Mouse (Mus musculus): ENCODE measurements at regions not wholly inside any gene's neighbourhood (a gene's known extent, or its start where the extent isn't known, plus 50 kb on each side); places are given as distances from the start of the nearest gene placed in this dataset.

GRCm38 (mm10) chr6:13305873-13306272 lies 81.1 kb upstream of the Vwde start:
- Histone ChIP-seq H3K4me3 (no peak overlapping the region), H3K9me3 (no peaks in the 10 kb centered on the region), H3K4me2 (no peak overlapping the region), H3K9ac (no peak overlapping the region), H3K27me3 (no peaks in the 10 kb centered on the region), H3K27ac (replicated peaks) (no peak overlapping the region), H3K4me1 (replicated peaks) (no peaks in the 10 kb centered on the region), H3K36me3 (no peaks in the 10 kb centered on the region)
- WGBS, result 58% methylated on average over 5 of the region's 5 CpGs
- no peak for ATAC-seq (ENCODE audit: low FRiP score, low read depth)

GRCm38 (mm10) chr6:13298171-13298570 lies 73.4 kb upstream of the Vwde start:
- no peaks in the 10 kb centered on the region for H3K36me3 ChIP-seq
- H3K4me3 ChIP-seq, result no peak overlapping the region
- WGBS, result 89% methylated on average over 3 of the region's 3 CpGs
- no peak overlapping the region for H3K9ac ChIP-seq
- no peak for ATAC-seq (ENCODE audit: low FRiP score, low read depth)
- no peaks in the 10 kb centered on the region for H3K27me3 ChIP-seq
- H3K4me1 ChIP-seq (replicated peaks), result peaks cover 15% of the 10 kb centered on the region; the same call in 1 of the 2 replicates
- 0 out of 2 replicates have a peak overlapping the region, but pooled peaks have one; percentile 39 for H3K27ac ChIP-seq (replicated peaks)
- no peak overlapping the region for H3K4me2 ChIP-seq
- H3K9me3 ChIP-seq, result no peaks in the 10 kb centered on the region

- no peak overlapping the region for H3K9ac ChIP-seq
- WGBS, result 53% methylated on average over 3 of the region's 3 CpGs
Measured at GRCm38 (mm10) chr6:13297110-13297509, 72.3 kb upstream of the Vwde start.

GRCm38 (mm10) chr6:13296041-13296440 lies 71.3 kb upstream of the Vwde start:
- Histone ChIP-seq H3K9me3 (no peaks in the 10 kb centered on the region), H3K27ac (replicated peaks) (peak overlapping the region; percentile 39), H3K4me3 (no peak overlapping the region), H3K4me2 (no peak overlapping the region), H3K27me3 (no peaks in the 10 kb centered on the region), H3K9ac (no peak overlapping the region), H3K36me3 (no peaks in the 10 kb centered on the region), H3K4me1 (replicated peaks) (peaks cover 15% of the 10 kb centered on the region; the same call in 1 of the 2 replicates)
- 82% methylated on average over 2 of the region's 2 CpGs for WGBS
- ATAC-seq (ENCODE audit: low FRiP score, low read depth), result peak; percentile 78

More at GRCm38 (mm10) chr6:13297110-13297509, 72.3 kb upstream of the Vwde start:
- Histone ChIP-seq H3K4me2 (no peak overlapping the region), H3K4me1 (replicated peaks) (peaks cover 15% of the 10 kb centered on the region; the same call in 1 of the 2 replicates), H3K9me3 (no peaks in the 10 kb centered on the region), H3K36me3 (no peaks in the 10 kb centered on the region), H3K4me3 (no peak overlapping the region), H3K27me3 (no peaks in the 10 kb centered on the region), H3K27ac (replicated peaks) (peak overlapping the region; percentile 39; the same call in 1 of the 2 replicates)
- peak; percentile 60 for ATAC-seq (ENCODE audit: low FRiP score, low read depth)

GRCm38 (mm10) chr6:13294393-13294792 lies 69.6 kb upstream of the Vwde start:
- ATAC-seq (ENCODE audit: low FRiP score, low read depth), result no peak
- Histone ChIP-seq H3K27ac (replicated peaks) (no peak overlapping the region), H3K4me1 (replicated peaks) (peaks cover 15% of the 10 kb centered on the region; the same call in 1 of the 2 replicates), H3K36me3 (no peaks in the 10 kb centered on the region), H3K9me3 (no peaks in the 10 kb centered on the region), H3K27me3 (no peaks in the 10 kb centered on the region), H3K4me3 (no peak overlapping the region), H3K4me2 (no peak overlapping the region), H3K9ac (no peak overlapping the region)
- WGBS, result 90% methylated on average over 4 of the region's 4 CpGs

DNA sequence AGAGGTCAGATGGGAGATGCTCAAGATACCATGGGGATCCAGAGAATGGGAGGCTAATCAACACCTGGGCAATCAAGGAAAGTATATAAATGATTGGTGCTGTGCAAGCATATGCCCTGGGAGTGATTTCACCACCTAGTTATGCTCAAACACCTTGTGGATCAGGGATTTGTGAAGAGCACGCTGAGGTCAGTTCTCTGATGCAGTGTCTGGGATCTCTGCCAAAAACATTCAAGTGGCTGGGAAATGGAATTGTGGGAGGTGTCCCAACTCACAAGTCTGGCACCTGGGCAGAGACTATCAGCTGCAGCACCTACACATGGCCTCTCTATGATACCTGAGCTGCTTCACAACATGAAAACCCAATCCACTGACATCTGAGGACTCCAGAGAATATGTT lies 63.7 kb upstream of the Vwde start:
- no peak; the same call in 1 of the 2 replicates for ATAC-seq (ENCODE audit: low FRiP score, low read depth)
- Histone ChIP-seq H3K4me1 (replicated peaks) (no peaks in the 10 kb centered on the region; the same call in 1 of the 2 replicates), H3K27ac (replicated peaks) (no peak overlapping the region), H3K9ac (no peak overlapping the region), H3K9me3 (no peaks in the 10 kb centered on the region), H3K4me2 (no peak overlapping the region), H3K36me3 (no peaks in the 10 kb centered on the region), H3K27me3 (no peaks in the 10 kb centered on the region), H3K4me3 (no peak overlapping the region)
- WGBS, result 67% methylated on average over 1 of the region's 1 CpGs

DNA sequence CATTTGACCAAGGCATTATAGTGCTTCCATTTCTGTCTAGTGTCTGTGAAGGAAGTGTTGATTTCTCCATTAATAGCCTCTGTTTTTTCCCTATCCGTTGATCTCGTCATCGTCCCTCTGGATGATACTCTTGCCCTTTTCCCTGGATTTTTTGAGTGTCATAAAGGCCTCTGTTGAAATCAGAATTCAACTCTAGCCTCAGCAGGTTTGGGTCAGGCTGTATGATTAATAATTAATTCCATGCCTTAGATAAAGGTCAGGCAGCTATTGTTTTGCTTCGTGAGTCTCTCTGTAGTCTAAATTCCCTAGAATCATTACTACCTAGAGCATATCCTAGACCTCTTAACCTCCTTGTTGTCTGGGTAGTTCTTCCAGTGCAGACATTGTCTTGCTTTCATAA lies 63.0 kb upstream of the Vwde start:
- H3K4me1 ChIP-seq (replicated peaks), result no peaks in the 10 kb centered on the region; the same call in 1 of the 2 replicates
- no peak overlapping the region for H3K27ac ChIP-seq (replicated peaks)
- H3K36me3 ChIP-seq, result no peaks in the 10 kb centered on the region
- H3K4me2 ChIP-seq, result no peak overlapping the region
- H3K4me3 ChIP-seq, result no peak overlapping the region
- H3K9ac ChIP-seq, result no peak overlapping the region
- no peaks in the 10 kb centered on the region for H3K9me3 ChIP-seq
- WGBS, result 72% methylated on average over 4 of the region's 4 CpGs
- ATAC-seq (ENCODE audit: low FRiP score, low read depth), result no peak
- H3K27me3 ChIP-seq, result no peaks in the 10 kb centered on the region

- Histone ChIP-seq H3K9ac (no peak overlapping the region), H3K9me3 (no peaks in the 10 kb centered on the region), H3K27me3 (no peaks in the 10 kb centered on the region), H3K4me3 (no peak overlapping the region), H3K4me2 (no peak overlapping the region), H3K36me3 (no peaks in the 10 kb centered on the region), H3K4me1 (replicated peaks) (no peaks in the 10 kb centered on the region; the same call in 1 of the 2 replicates), H3K27ac (replicated peaks) (no peak overlapping the region)
- WGBS, result 61% methylated on average over 6 of the region's 6 CpGs
- ATAC-seq (ENCODE audit: low FRiP score, low read depth), result peak; percentile 80
Measured at GRCm38 (mm10) chr6:13286542-13287273, 61.9 kb upstream of the Vwde start.

DNA sequence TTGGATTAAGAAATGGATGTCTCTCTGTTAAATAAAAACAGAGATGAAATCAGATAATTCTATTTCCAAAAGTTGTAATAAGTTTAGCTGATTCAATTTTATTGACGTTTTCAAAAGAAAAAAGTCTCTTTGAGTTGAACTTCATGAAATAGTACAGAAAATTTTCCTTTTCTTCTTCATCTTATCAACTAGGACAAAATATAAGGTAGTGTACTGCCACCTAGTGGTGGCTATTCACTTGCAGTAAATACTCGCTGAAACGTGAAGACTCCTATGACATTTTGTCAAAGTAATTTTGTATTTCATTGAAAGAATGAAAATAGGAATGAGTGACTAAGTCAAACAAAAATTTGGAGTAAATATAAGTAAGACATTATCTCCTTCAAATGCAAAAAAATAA lies 56.1 kb upstream of the Vwde start:
- Histone ChIP-seq H3K4me1 (replicated peaks) (no peaks in the 10 kb centered on the region), H3K27ac (replicated peaks) (no peak overlapping the region), H3K27me3 (no peaks in the 10 kb centered on the region), H3K9me3 (no peaks in the 10 kb centered on the region), H3K9ac (no peak overlapping the region), H3K36me3 (no peaks in the 10 kb centered on the region), H3K4me3 (no peak overlapping the region), H3K4me2 (no peak overlapping the region)
- ATAC-seq (ENCODE audit: low FRiP score, low read depth), result no peak
- 2% methylated on average over 3 of the region's 3 CpGs for WGBS

All from hindbrain, embryonic 15.5 days (tissue).